Mouse (Mus musculus) myocyte (in vitro differentiated cells): ENCODE results near the gene Rnf214.

Experiments
- E2F4 ChIP-seq: IDR thresholded peaks from one replicate; pipeline ENCODE4 v1.6.1; 2011; ENCODE audit warnings: mild to moderate bottlenecking, control low read depth, moderate library complexity; ENCODE audit not compliant: insufficient read depth
- POLR2A ChIP-seq: IDR thresholded peaks from one replicate; pipeline ENCODE4 v1.6.1; 2011; ENCODE audit warnings: low read depth, mild to moderate bottlenecking, control low read depth, moderate library complexity; ENCODE audit not compliant: insufficient read length
- POLR2AphosphoS2 ChIP-seq: IDR thresholded peaks from one replicate; pipeline ENCODE4 v1.6.1; 2011; ENCODE audit warnings: low read depth, control low read depth; ENCODE audit not compliant: insufficient read length
- TCF12 ChIP-seq: IDR thresholded peaks from one replicate; pipeline ENCODE4 v1.6.1; 2011; ENCODE audit warnings: mild to moderate bottlenecking, control low read depth; ENCODE audit not compliant: poor library complexity, insufficient read depth, severe bottlenecking
- TCF3 ChIP-seq: IDR thresholded peaks from one replicate; pipeline ENCODE4 v1.6.1; 2011; ENCODE audit warnings: low read depth, control low read depth; ENCODE audit not compliant: insufficient read length

- TF ChIP-seq POLR2A (no peak), TCF3 (no peak), TCF12 (no peak), E2F4 (no peak), POLR2AphosphoS2 (no peak)
These were observed 56.9 kb downstream of the Rnf214 start for GRCm38 (mm10) chr9:45849528-45850408.
